Mouse (Mus musculus) stomach, embryonic 14.5 days (tissue): ENCODE results near the gene Hipk2. TPM values are rescaled to one million over a fixed set of nuclear protein-coding genes. Genes with fewer than 3 reads are reported as not detected.
"Not testable (repeated sequence)": the region's sequence is repeated elsewhere in the genome, so short reads cannot be mapped to it uniquely, and the experiment has no call there.

Experiments
- ATAC-seq: fragments of 200-750 bp; cut with Nextera tagmentation; 2 replicates; pipeline ENCODE4 v1.8.0; 2017; ENCODE audit warnings: low read depth, moderate TSS enrichment; ENCODE audit not compliant: insufficient number of reproducible peaks, insufficient read depth, low FRiP score
- H3K27ac ChIP-seq: fragments of 300-500 bp; sonication (generic); 2 replicates; pipeline ENCODE4 v1.5.1; 2014; ENCODE audit warnings: mild to moderate bottlenecking, low read length, moderate library complexity, mixed read lengths
- H3K27me3 ChIP-seq: fragments of 300-500 bp; sonication (generic); 2 replicates; pipeline ENCODE4 v1.6.1; 2014; ENCODE audit warnings: low read length, control low read depth, mixed read lengths; ENCODE audit not compliant: control insufficient read depth, insufficient read depth
- H3K36me3 ChIP-seq: fragments of 300-500 bp; sonication (generic); 2 replicates; pipeline ENCODE4 v1.6.1; 2014; ENCODE audit warnings: mild to moderate bottlenecking, control low read depth, low read length, moderate library complexity, mixed read lengths; ENCODE audit not compliant: control insufficient read depth, insufficient read depth
- H3K4me1 ChIP-seq: fragments of 300-500 bp; sonication (generic); 2 replicates; pipeline ENCODE4 v1.6.1; 2014; ENCODE audit warnings: low read length, control low read depth, mixed read lengths; ENCODE audit not compliant: control insufficient read depth, insufficient read depth
- H3K4me2 ChIP-seq: fragments of 300-500 bp; sonication (generic); replicated peaks from 2 replicates; pipeline ENCODE4 v1.6.1; 2014; ENCODE audit warnings: low read depth, low read length, control low read depth
- H3K4me3 ChIP-seq: fragments of 300-500 bp; sonication (generic); 2 replicates; pipeline ENCODE4 v1.5.1; 2014; ENCODE audit warnings: low read depth, low read length, control low read depth
- H3K9ac ChIP-seq: fragments of 300-500 bp; sonication (generic); replicated peaks from 2 replicates; pipeline ENCODE4 v1.6.1; 2014; ENCODE audit warnings: low read depth, mild to moderate bottlenecking, control low read depth, low read length, moderate library complexity, mixed read lengths
- H3K9me3 ChIP-seq: fragments of 300-500 bp; sonication (generic); 2 replicates; pipeline ENCODE4 v1.6.1; 2016; ENCODE audit warnings: low read depth, low read length, control low read depth; ENCODE audit not compliant: control insufficient read depth
- WGBS: fragments of 180-500 bp; shearing (Covaris S2); extraction: QIAGEN DNeasy Blood & Tissue Kit; methylation state at CpG from one replicate; pipeline ENCODE4 v1.1.7; 2014; 5-methylcytosine and 5-hydroxymethylcytosine counted together
- polyA plus RNA-seq: library from polyadenylated mRNA; unstranded; fragments of >200 nt; fragmentation: Nextera tagmentation; extraction: Ambion mirVana; gene quantifications from 2 replicates; pipeline ENCODE4 v1.2.1, GENCODE M21; 2014

The Hipk2 gene
- polyA plus RNA-seq, 1 experiment from 2014 or later = 34.3 TPM

- Histone ChIP-seq H3K27me3 (no peaks in the 10 kb centered on the region), H3K4me1 (no peaks in the 10 kb centered on the region), H3K4me3 (no peak overlapping the region), H3K9me3 (no peaks in the 10 kb centered on the region), H3K27ac (no peak overlapping the region), H3K4me2 (no peak overlapping the region), H3K9ac (no peak overlapping the region), H3K36me3 (no peaks in the 10 kb centered on the region)
- WGBS = 67% methylated on average over 2 of the region's 2 CpGs
- no peak for ATAC-seq
Measured at GRCm38 (mm10) chr6:38682532-38682931, 193.4 kb downstream of the Hipk2 start.

GRCm38 (mm10) chr6:38677629-38678028 lies 198.3 kb downstream of the Hipk2 start:
- H3K4me1 ChIP-seq = no peaks in the 10 kb centered on the region
- no peaks in the 10 kb centered on the region for H3K9me3 ChIP-seq
- no peak overlapping the region for H3K27ac ChIP-seq
- H3K9ac ChIP-seq = no peak overlapping the region
- no peaks in the 10 kb centered on the region for H3K36me3 ChIP-seq
- no peaks in the 10 kb centered on the region for H3K27me3 ChIP-seq
- no peak overlapping the region for H3K4me2 ChIP-seq
- H3K4me3 ChIP-seq = no peak overlapping the region
- ATAC-seq = no peak
- 73% methylated on average over 9 of the region's 9 CpGs for WGBS

GRCm38 (mm10) chr6:38676723-38677122 lies 199.2 kb downstream of the Hipk2 start:
- Histone ChIP-seq H3K27me3 (no peaks in the 10 kb centered on the region), H3K4me1 (no peaks in the 10 kb centered on the region), H3K9ac (no peak overlapping the region), H3K27ac (no peak overlapping the region), H3K4me3 (no peak overlapping the region), H3K36me3 (no peaks in the 10 kb centered on the region), H3K4me2 (no peak overlapping the region), H3K9me3 (no peaks in the 10 kb centered on the region)
- WGBS = 76% methylated on average over 14 of the region's 14 CpGs
- ATAC-seq = no peak

- no peaks in the 10 kb centered on the region for H3K4me1 ChIP-seq
- no peak for ATAC-seq
- no peaks in the 10 kb centered on the region for H3K36me3 ChIP-seq
- no peaks in the 10 kb centered on the region for H3K9me3 ChIP-seq
- H3K9ac ChIP-seq = no peak overlapping the region
- no peak overlapping the region for H3K4me3 ChIP-seq
- H3K27ac ChIP-seq = no peak overlapping the region
- no peak overlapping the region for H3K4me2 ChIP-seq
- H3K27me3 ChIP-seq = no peaks in the 10 kb centered on the region
- 73% methylated on average over 6 of the region's 6 CpGs for WGBS
Measured at GRCm38 (mm10) chr6:38676217-38676616, 199.7 kb downstream of the Hipk2 start.

- Histone ChIP-seq H3K27ac (no peak overlapping the region), H3K36me3 (no peaks in the 10 kb centered on the region), H3K9me3 (no peaks in the 10 kb centered on the region), H3K27me3 (no peaks in the 10 kb centered on the region), H3K9ac (no peak overlapping the region), H3K4me1 (no peaks in the 10 kb centered on the region), H3K4me2 (no peak overlapping the region), H3K4me3 (no peak overlapping the region)
- WGBS = 87% methylated on average over 3 of the region's 3 CpGs
- no peak for ATAC-seq
Measured at GRCm38 (mm10) chr6:38672011-38672410, 204.0 kb downstream of the Hipk2 start.

GRCm38 (mm10) chr6:38671270-38671669 lies 204.7 kb downstream of the Hipk2 start:
- 78% methylated on average over 7 of the region's 7 CpGs for WGBS
- H3K36me3 ChIP-seq = no peaks in the 10 kb centered on the region
- H3K27ac ChIP-seq = no peak overlapping the region
- H3K4me2 ChIP-seq = no peak overlapping the region
- H3K4me1 ChIP-seq = no peaks in the 10 kb centered on the region
- no peaks in the 10 kb centered on the region for H3K27me3 ChIP-seq
- H3K4me3 ChIP-seq = no peak overlapping the region
- ATAC-seq = no peak
- H3K9me3 ChIP-seq = no peaks in the 10 kb centered on the region
- H3K9ac ChIP-seq = no peak overlapping the region

- WGBS = 63% methylated on average over 1 of the region's 1 CpGs
- not testable (repeated sequence) for H3K36me3 ChIP-seq, H3K4me1 ChIP-seq, H3K9me3 ChIP-seq, ATAC-seq, H3K27me3 ChIP-seq, H3K27ac ChIP-seq, H3K4me2 ChIP-seq, H3K4me3 ChIP-seq, H3K9ac ChIP-seq
Measured at GRCm38 (mm10) chr6:38670488-38670887, 205.5 kb downstream of the Hipk2 start.

GRCm38 (mm10) chr6:38669580-38669979 lies 206.4 kb downstream of the Hipk2 start:
- 69% methylated on average over 6 of the region's 6 CpGs for WGBS

More at GRCm38 (mm10) chr6:38669580-38669979, 206.4 kb downstream of the Hipk2 start:
- Histone ChIP-seq H3K4me2 (no peak overlapping the region), H3K4me3 (no peak overlapping the region), H3K9ac (no peak overlapping the region), H3K27ac (no peak overlapping the region), H3K36me3 (no peaks in the 10 kb centered on the region), H3K27me3 (peaks cover 4% of the 10 kb centered on the region; the same call in 1 of the 2 replicates), H3K9me3 (no peaks in the 10 kb centered on the region), H3K4me1 (no peaks in the 10 kb centered on the region)
- no peak for ATAC-seq
